Mouse (Mus musculus): Measurements from ENCODE around the gene Pelo. TPM values are rescaled to one million over a fixed set of nuclear protein-coding genes. Genes with fewer than 3 reads are reported as not detected.

Gene Pelo
- polyA plus RNA-seq, 1 experiment from 2014 or later: 4.7 TPM

GRCm38 (mm10) chr13:115116930-115117621 is 27.1 kb upstream of the Pelo start:
- 74% methylated on average over 3 of the region's 3 CpGs for WGBS (ENCODE audit: insufficient replicate concordance)
- no peak overlapping the region for H3K4me2 ChIP-seq (ENCODE audit: low read depth, low read length)
- no peaks in the 10 kb centered on the region for H3K9me3 ChIP-seq (ENCODE audit: low read length)
- no peaks in the 10 kb centered on the region for H3K27me3 ChIP-seq (ENCODE audit: insufficient read depth, low read length)
- H3K27ac ChIP-seq (ENCODE audit: low read depth): no peak overlapping the region
- no peaks in the 10 kb centered on the region for H3K36me3 ChIP-seq (replicated peaks; ENCODE audit: insufficient read depth, low read length)
- TF ChIP-seq CTCF (IDR thresholded peaks at IDR 0.05; ENCODE audit: low read depth): no peak
- no peak for TF ChIP-seq EP300 (IDR thresholded peaks at IDR 0.05; ENCODE audit: low read depth)
- DNase-seq (no peak), ATAC-seq (no peak)
- no peaks in the 10 kb centered on the region for H3K4me1 ChIP-seq (ENCODE audit: insufficient read depth)
- no peak overlapping the region for H3K9ac ChIP-seq (replicated peaks)
- no peak overlapping the region for H3K4me3 ChIP-seq (ENCODE audit: low read depth, low read length)

- Histone ChIP-seq H3K36me3 (replicated peaks; ENCODE audit: insufficient read depth, low read length) (no peaks in the 10 kb centered on the region), H3K4me1 (ENCODE audit: insufficient read depth) (peaks cover 2% of the 10 kb centered on the region; the same call in 1 of the 2 replicates), H3K27me3 (ENCODE audit: insufficient read depth, low read length) (no peaks in the 10 kb centered on the region), H3K9ac (replicated peaks) (no peak overlapping the region), H3K9me3 (ENCODE audit: low read length) (no peaks in the 10 kb centered on the region), H3K4me3 (ENCODE audit: low read depth, low read length) (no peak overlapping the region), H3K4me2 (ENCODE audit: low read depth, low read length) (no peak overlapping the region), H3K27ac (ENCODE audit: low read depth) (no peak overlapping the region)
- TF ChIP-seq EP300 (IDR thresholded peaks at IDR 0.05; ENCODE audit: low read depth): no peak
- TF ChIP-seq CTCF (IDR thresholded peaks at IDR 0.05; ENCODE audit: low read depth): no peak
- ATAC-seq: no peak
- 71% methylated on average over 4 of the region's 4 CpGs for WGBS (ENCODE audit: insufficient replicate concordance)
- DNase-seq: no peak
Observed at GRCm38 (mm10) chr13:115109628-115110027, 19.6 kb upstream of the Pelo start.

GRCm38 (mm10) chr13:115107436-115107835 is 17.4 kb upstream of the Pelo start:
- no peaks in the 10 kb centered on the region for H3K9me3 ChIP-seq (ENCODE audit: low read length)
- no peaks in the 10 kb centered on the region for H3K27me3 ChIP-seq (ENCODE audit: insufficient read depth, low read length)
- no peak overlapping the region for H3K4me2 ChIP-seq (ENCODE audit: low read depth, low read length)
- DNase-seq (no peak), ATAC-seq (no peak)
- H3K36me3 ChIP-seq (replicated peaks; ENCODE audit: insufficient read depth, low read length): no peaks in the 10 kb centered on the region
- no peak overlapping the region for H3K9ac ChIP-seq (replicated peaks)
- H3K4me3 ChIP-seq (ENCODE audit: low read depth, low read length): no peak overlapping the region
- no peak for TF ChIP-seq EP300 (IDR thresholded peaks at IDR 0.05; ENCODE audit: low read depth)
- TF ChIP-seq CTCF (IDR thresholded peaks at IDR 0.05; ENCODE audit: low read depth): no peak
- no peak overlapping the region for H3K27ac ChIP-seq (ENCODE audit: low read depth)
- peaks cover 2% of the 10 kb centered on the region; the same call in 1 of the 2 replicates for H3K4me1 ChIP-seq (ENCODE audit: insufficient read depth)
- 66% methylated on average over 8 of the region's 8 CpGs for WGBS (ENCODE audit: insufficient replicate concordance)

GRCm38 (mm10) chr13:115106183-115106582 is 16.2 kb upstream of the Pelo start:
- Histone ChIP-seq H3K27me3 (ENCODE audit: insufficient read depth, low read length) (peaks cover 6% of the 10 kb centered on the region; the same call in 1 of the 2 replicates), H3K36me3 (replicated peaks; ENCODE audit: insufficient read depth, low read length) (no peaks in the 10 kb centered on the region), H3K9me3 (ENCODE audit: low read length) (no peaks in the 10 kb centered on the region), H3K9ac (replicated peaks) (no peak overlapping the region), H3K4me2 (ENCODE audit: low read depth, low read length) (no peak overlapping the region), H3K27ac (ENCODE audit: low read depth) (0 out of 2 replicates have a peak overlapping the region, but pooled peaks have one; percentile 16), H3K4me3 (ENCODE audit: low read depth, low read length) (no peak overlapping the region), H3K4me1 (ENCODE audit: insufficient read depth) (peaks cover 2% of the 10 kb centered on the region; the same call in 1 of the 2 replicates)
- DNase-seq: no peak
- TF ChIP-seq CTCF (IDR thresholded peaks at IDR 0.05; ENCODE audit: low read depth) (no peak), EP300 (IDR thresholded peaks at IDR 0.05; ENCODE audit: low read depth) (no peak)
- no peak for ATAC-seq
- 62% methylated on average over 10 of the region's 10 CpGs for WGBS (ENCODE audit: insufficient replicate concordance)

- TF ChIP-seq EP300 (IDR thresholded peaks at IDR 0.05; ENCODE audit: low read depth): no peak
- 0 out of 2 replicates have a peak, but pooled peaks have one; percentile 8 for TF ChIP-seq CTCF (IDR thresholded peaks at IDR 0.05; ENCODE audit: low read depth)
- 76% methylated on average over 2 of the region's 2 CpGs for WGBS (ENCODE audit: insufficient replicate concordance)
- Histone ChIP-seq H3K4me2 (ENCODE audit: low read depth, low read length) (no peak overlapping the region), H3K36me3 (replicated peaks; ENCODE audit: insufficient read depth, low read length) (no peaks in the 10 kb centered on the region), H3K27ac (ENCODE audit: low read depth) (no peak overlapping the region), H3K9me3 (ENCODE audit: low read length) (no peaks in the 10 kb centered on the region), H3K4me3 (ENCODE audit: low read depth, low read length) (no peak overlapping the region), H3K9ac (replicated peaks) (no peak overlapping the region), H3K27me3 (ENCODE audit: insufficient read depth, low read length) (peaks cover 12% of the 10 kb centered on the region), H3K4me1 (ENCODE audit: insufficient read depth) (peaks cover 2% of the 10 kb centered on the region; the same call in 1 of the 2 replicates)
- DNase-seq: no peak
- ATAC-seq: no peak
Observed at GRCm38 (mm10) chr13:115102754-115103153, 12.8 kb upstream of the Pelo start.

- TF ChIP-seq CTCF (IDR thresholded peaks at IDR 0.05; ENCODE audit: low read depth) (peak; percentile 26; the same call in 1 of the 2 replicates), EP300 (IDR thresholded peaks at IDR 0.05; ENCODE audit: low read depth) (peak; percentile 32; the same call in 1 of the 2 replicates)
- peak; percentile 96 for ATAC-seq
- under 1% methylated on average over 39 of the region's 39 CpGs for WGBS (ENCODE audit: insufficient replicate concordance)
- peak; percentile 85 for DNase-seq
- H3K4me3 ChIP-seq (ENCODE audit: low read depth, low read length): peak within 1 kb of the TSS; percentile 54
- no peaks in the 10 kb centered on the region for H3K36me3 ChIP-seq (replicated peaks; ENCODE audit: insufficient read depth, low read length)
- peaks cover 12% of the 10 kb centered on the region for H3K27me3 ChIP-seq (ENCODE audit: insufficient read depth, low read length)
- no peaks in the 10 kb centered on the region for H3K9me3 ChIP-seq (ENCODE audit: low read length)
- peaks cover 6% of the 10 kb centered on the region for H3K4me1 ChIP-seq (ENCODE audit: insufficient read depth)
- H3K9ac ChIP-seq (replicated peaks): peak within 1 kb of the TSS; percentile 59
- peak within 1 kb of the TSS; percentile 83 for H3K27ac ChIP-seq (ENCODE audit: low read depth)
- H3K4me2 ChIP-seq (ENCODE audit: low read depth, low read length): peak within 1 kb of the TSS; percentile 73
Observed at GRCm38 (mm10) chr13:115101355-115102191, 11.6 kb upstream of the Pelo start, which contains the start of the genes Gm49395 and Itga1. Gene Gm49395 (minus strand): TSS chr13:115101921. Gene Itga1 (minus strand): TSS chr13:115101964.

All from liver, postnatal 0 days (tissue).